Mouse (Mus musculus) ES-E14 (cell line): Measurements from ENCODE around the gene Dstyk.

Experiments used
- CHD2 ChIP-seq: IDR thresholded peaks from 2 replicates; pipeline ENCODE4 v1.6.1; 2014; ENCODE audit warnings: mild to moderate bottlenecking, low read depth, low read length, inconsistent platforms
- HCFC1 ChIP-seq: IDR thresholded peaks from 2 replicates; pipeline ENCODE4 v1.6.1; 2012; ENCODE audit warnings: low read length, inconsistent platforms, borderline replicate concordance; ENCODE audit not compliant: insufficient read depth
- MAFK ChIP-seq: IDR thresholded peaks from 2 replicates; pipeline ENCODE4 v1.6.1; 2014; ENCODE audit warnings: mild to moderate bottlenecking, low read depth, low read length, inconsistent platforms; ENCODE audit not compliant: insufficient read depth
- ZC3H11A ChIP-seq: IDR thresholded peaks from 2 replicates; pipeline ENCODE4 v1.6.1; 2012; ENCODE audit warnings: low read depth, mild to moderate bottlenecking, inconsistent platforms, low read length, borderline replicate concordance
- ZNF384 ChIP-seq: IDR thresholded peaks from 2 replicates; pipeline ENCODE4 v1.6.1; 2012; ENCODE audit warnings: low read depth, low read length, inconsistent platforms

- TF ChIP-seq ZNF384 (no peak), MAFK (no peak), HCFC1 (no peak), ZC3H11A (no peak), CHD2 (no peak)
These were observed 64.3 kb downstream of the Dstyk start for GRCm38 (mm10) chr1:132481619-132482018.
